ENCODE assay signal across 19 mouse cellular contexts in the genomic region with DNA sequence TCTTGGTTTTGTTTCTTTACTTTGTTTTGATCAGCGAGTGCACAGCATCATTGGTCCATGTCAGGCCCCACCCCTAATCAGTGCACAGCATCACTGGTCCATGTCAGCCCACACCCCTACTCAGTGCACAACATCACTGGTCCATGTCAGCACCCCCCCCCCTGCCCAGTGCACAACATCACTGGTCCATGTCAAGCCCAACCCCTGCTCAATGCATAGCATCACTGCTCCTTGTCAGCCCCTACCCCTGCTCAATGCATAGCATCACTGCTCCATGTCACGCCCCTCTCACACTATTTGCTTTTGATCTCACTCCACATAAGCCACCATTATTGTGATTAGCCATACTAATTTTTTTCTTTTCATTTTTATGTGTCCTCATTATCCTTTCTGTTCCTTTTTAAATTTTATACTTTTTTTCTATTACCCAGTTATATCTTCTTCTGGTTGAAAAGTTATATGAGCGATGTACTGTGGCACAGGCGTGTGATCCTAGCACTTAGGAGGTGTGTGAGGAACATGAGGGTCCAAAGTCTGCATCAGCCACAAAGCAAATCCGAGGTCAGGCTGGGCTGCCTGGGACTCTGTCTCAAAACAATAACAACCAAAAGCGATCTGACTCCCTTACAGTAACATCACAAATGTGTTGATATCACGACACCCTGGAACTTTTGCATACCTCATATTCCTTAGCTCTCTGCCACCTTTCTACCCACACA.
DNase-seq lines count a peak whose midpoint lies in the region; ATAC-seq and TF ChIP-seq lines count a peak whose summit lies in the region.
"Had no signal": no experiment of that assay in that cellular context is flagged by ENCODE, and none has a peak within 500 bp of the region (broad histone marks: within the 10 kb centered on the region; RNA-seq: fewer than 3 reads in every experiment).

No protein-coding gene starts in this region.

- no peak overlapping the region for H3K4me2 ChIP-seq in forebrain, embryonic 16.5 days (ENCODE audit: low read length)
- H3K4me2 ChIP-seq in forebrain, embryonic 15.5 days (replicated peaks): no peak overlapping the region
- H3K4me2 ChIP-seq in kidney, embryonic 15.5 days: no peak overlapping the region
- H3K4me2 ChIP-seq in stomach, embryonic 16.5 days (ENCODE audit: low read depth, low read length): no peak overlapping the region
- H3K4me2 ChIP-seq in stomach, postnatal 0 days (replicated peaks; ENCODE audit: low read depth): no peak overlapping the region
- H3K4me2 ChIP-seq: heart, embryonic 12.5 days; hindbrain, embryonic 14.5 days had no signal

- 89% methylated on average over 7 of the region's 7 CpGs for WGBS in forebrain, embryonic 16.5 days
- 88% methylated on average over 7 of the region's 7 CpGs for WGBS in forebrain, embryonic 15.5 days
- WGBS in kidney, embryonic 15.5 days: 83% methylated on average over 7 of the region's 7 CpGs
- WGBS in stomach, embryonic 16.5 days: 82% methylated on average over 7 of the region's 7 CpGs
- 80% methylated on average over 7 of the region's 7 CpGs for WGBS in stomach, postnatal 0 days

- no peaks in the 10 kb centered on the region for H3K36me3 ChIP-seq in forebrain, embryonic 16.5 days (ENCODE audit: control insufficient read depth, insufficient read depth)
- H3K36me3 ChIP-seq in forebrain, embryonic 15.5 days: no peaks in the 10 kb centered on the region
- no peaks in the 10 kb centered on the region for H3K36me3 ChIP-seq in kidney, embryonic 15.5 days
- H3K36me3 ChIP-seq in stomach, embryonic 16.5 days (ENCODE audit: control insufficient read depth, insufficient read depth, low read length): no peaks in the 10 kb centered on the region
- no peaks in the 10 kb centered on the region for H3K36me3 ChIP-seq in stomach, postnatal 0 days (ENCODE audit: control insufficient read depth, insufficient read depth, low read length)
- H3K36me3 ChIP-seq: forebrain, embryonic 10.5 days had no signal

- H3K9me3 ChIP-seq in forebrain, embryonic 16.5 days (ENCODE audit: control insufficient read depth, low read length): no peaks in the 10 kb centered on the region
- 0 out of 2 replicates have a peak, but pooled peaks cover 3% of the 10 kb centered on the region for H3K9me3 ChIP-seq in forebrain, embryonic 15.5 days
- H3K9me3 ChIP-seq in kidney, embryonic 15.5 days (replicated peaks): no peaks in the 10 kb centered on the region; the same call in 1 of the 2 replicates
- H3K9me3 ChIP-seq in stomach, embryonic 16.5 days (replicated peaks; ENCODE audit: control insufficient read depth, low read length): no peaks in the 10 kb centered on the region
- no peaks in the 10 kb centered on the region for H3K9me3 ChIP-seq in stomach, postnatal 0 days (ENCODE audit: control insufficient read depth, low read length)

- H3K9ac ChIP-seq in forebrain, embryonic 16.5 days (replicated peaks; ENCODE audit: low read depth, low read length): no peak overlapping the region
- no peak overlapping the region for H3K9ac ChIP-seq in forebrain, embryonic 15.5 days (replicated peaks)
- H3K9ac ChIP-seq in kidney, embryonic 15.5 days: no peak overlapping the region
- H3K9ac ChIP-seq in stomach, embryonic 16.5 days (ENCODE audit: low read length): no peak overlapping the region
- no peak overlapping the region for H3K9ac ChIP-seq in stomach, postnatal 0 days (ENCODE audit: low read length)
- H3K9ac ChIP-seq: heart, embryonic 12.5 days; hindbrain, embryonic 14.5 days had no signal

- 0 out of 2 replicates have a peak, but pooled peaks have one; percentile 33 for ATAC-seq in forebrain, embryonic 16.5 days
- ATAC-seq in forebrain, embryonic 15.5 days (replicated peaks): no peak
- 0 out of 2 replicates have a peak, but pooled peaks have one; percentile 43 for ATAC-seq in kidney, embryonic 15.5 days (replicated peaks; ENCODE audit: low FRiP score)
- ATAC-seq in stomach, embryonic 16.5 days (ENCODE audit: insufficient read depth, low FRiP score): 0 out of 2 replicates have a peak, but pooled peaks have one; percentile 33
- ATAC-seq in stomach, postnatal 0 days (ENCODE audit: low FRiP score, low TSS enrichment): no peak
- ATAC-seq: forebrain, embryonic 14.5 days had no signal

- no peak for TF ChIP-seq CTCF in stomach, postnatal 0 days (IDR thresholded peaks at IDR 0.05; ENCODE audit: low read depth)

- DNase-seq in kidney, postnatal 25 days: no peak
- no peak for DNase-seq in stomach, postnatal 0 days (ENCODE audit: low spot score)
- DNase-seq in liver: no peak
- DNase-seq: adrenal gland, postnatal 14 days; cerebellum, adult 11-12 months; cerebellum, adult 9-10 months; cerebellum, postnatal 36 days; gastrocnemius, postnatal 10 days; heart, adult 18-20 months had no signal

- H3K4me3 ChIP-seq in forebrain, embryonic 16.5 days (replicated peaks; ENCODE audit: low read length): no peak overlapping the region
- no peak overlapping the region for H3K4me3 ChIP-seq in forebrain, embryonic 15.5 days
- no peak overlapping the region for H3K4me3 ChIP-seq in kidney, embryonic 15.5 days (replicated peaks)
- H3K4me3 ChIP-seq in stomach, embryonic 16.5 days (replicated peaks; ENCODE audit: low read length): no peak overlapping the region
- H3K4me3 ChIP-seq in stomach, postnatal 0 days (ENCODE audit: low read depth, low read length): no peak overlapping the region
- H3K4me3 ChIP-seq: erythroblast, embryonic 14.5 days; forebrain, embryonic 10.5 days; heart, embryonic 12.5 days; hindbrain, embryonic 10.5 days had no signal

- no peaks in the 10 kb centered on the region for H3K27me3 ChIP-seq in forebrain, embryonic 16.5 days (replicated peaks; ENCODE audit: control insufficient read depth, insufficient read depth, low read length)
- H3K27me3 ChIP-seq in forebrain, embryonic 15.5 days: no peaks in the 10 kb centered on the region
- H3K27me3 ChIP-seq in kidney, embryonic 15.5 days: no peaks in the 10 kb centered on the region
- H3K27me3 ChIP-seq in stomach, embryonic 16.5 days (ENCODE audit: control insufficient read depth, insufficient read depth, low read length): no peaks in the 10 kb centered on the region
- no peaks in the 10 kb centered on the region for H3K27me3 ChIP-seq in stomach, postnatal 0 days (ENCODE audit: control insufficient read depth, insufficient read depth, low read length)
- H3K27me3 ChIP-seq: heart, embryonic 12.5 days had no signal

- H3K27ac ChIP-seq in forebrain, embryonic 16.5 days (ENCODE audit: low read length): no peak overlapping the region
- H3K27ac ChIP-seq in forebrain, embryonic 15.5 days (replicated peaks): no peak overlapping the region
- no peak overlapping the region for H3K27ac ChIP-seq in kidney, embryonic 15.5 days
- H3K27ac ChIP-seq in stomach, embryonic 16.5 days (ENCODE audit: low read length): no peak overlapping the region
- H3K27ac ChIP-seq in stomach, postnatal 0 days (replicated peaks): no peak overlapping the region
- H3K27ac ChIP-seq: forebrain, embryonic 10.5 days; hindbrain, embryonic 10.5 days; hindbrain, embryonic 14.5 days had no signal

- no peak for TF ChIP-seq EP300 in stomach, postnatal 0 days (optimal IDR thresholded peaks at IDR 0.05)

- H3K4me1 ChIP-seq in forebrain, embryonic 16.5 days (replicated peaks; ENCODE audit: control insufficient read depth, insufficient read depth, low read length): 0 out of 2 replicates have a peak, but pooled peaks cover 2% of the 10 kb centered on the region
- no peaks in the 10 kb centered on the region for H3K4me1 ChIP-seq in forebrain, embryonic 15.5 days
- H3K4me1 ChIP-seq in kidney, embryonic 15.5 days: no peaks in the 10 kb centered on the region
- no peaks in the 10 kb centered on the region for H3K4me1 ChIP-seq in stomach, embryonic 16.5 days (ENCODE audit: control insufficient read depth, insufficient read depth, low read length)
- no peaks in the 10 kb centered on the region for H3K4me1 ChIP-seq in stomach, postnatal 0 days (replicated peaks; ENCODE audit: control insufficient read depth, insufficient read depth)
- H3K4me1 ChIP-seq: forebrain, embryonic 10.5 days; heart, embryonic 12.5 days; hindbrain, embryonic 10.5 days had no signal

Comparison
In these comparisons a context has a peak if more than half of its experiments do, and no peak if none do; other contexts are left out.
1. ATAC-seq: peak in forebrain, embryonic 16.5 days (single experiment), kidney, embryonic 15.5 days (single experiment) and stomach, embryonic 16.5 days (single experiment); none in forebrain, embryonic 15.5 days (single experiment) and stomach, postnatal 0 days (single experiment).